Mouse (Mus musculus) megakaryocyte, embryonic 14.5 days (primary cell): Measurements from ENCODE around the gene Zgrf1.

Source experiments
- FLI1 ChIP-seq: IDR thresholded peaks from 2 replicates; pipeline ENCODE4 v1.6.1; 2012; ENCODE audit warnings: low read length, inconsistent platforms, mixed read lengths
- GATA1 ChIP-seq: IDR thresholded peaks from 3 replicates; pipeline ENCODE4 v1.6.1; 2012; ENCODE audit warnings: mixed read lengths, low read length, inconsistent platforms, borderline replicate concordance

DNA sequence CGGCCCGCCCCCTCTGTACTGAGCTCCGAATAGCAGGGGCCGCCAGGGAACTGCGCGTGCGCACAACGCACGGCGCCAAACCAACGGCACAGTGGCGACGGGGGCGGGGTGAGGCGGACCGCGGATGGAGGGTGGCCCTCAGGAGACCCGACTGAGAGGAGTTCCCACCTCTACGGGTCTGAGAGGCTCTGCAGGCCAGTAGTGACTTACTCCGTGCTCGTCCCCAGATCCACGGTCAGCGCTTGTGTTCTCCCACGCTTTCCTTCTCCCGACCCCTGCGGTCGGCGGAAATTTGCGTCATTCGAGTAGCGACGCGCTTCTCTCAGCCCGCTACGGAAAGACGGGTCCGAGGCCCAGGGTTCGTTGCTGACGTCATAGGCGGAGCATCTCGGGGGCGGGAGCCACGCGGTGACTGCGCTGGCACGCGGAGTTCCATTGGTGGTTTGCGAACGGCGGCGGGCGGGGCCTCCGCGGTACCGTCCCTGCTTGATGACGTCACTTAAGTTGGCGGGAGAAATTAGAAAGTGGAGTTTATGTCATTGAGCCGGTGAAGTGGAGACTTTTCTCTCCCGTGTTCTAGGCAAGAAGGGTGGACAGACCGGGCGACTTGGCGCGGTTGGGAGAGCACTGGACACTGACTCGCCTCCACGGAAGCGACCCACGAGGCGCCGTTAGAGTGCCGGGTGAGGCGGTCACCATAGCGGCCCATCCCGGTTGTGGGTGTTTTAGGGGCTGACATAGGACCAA, at the start of gene Zgrf1, which contains the start of gene Larp7:
- no peak for TF ChIP-seq GATA1
- no peak; the same call in 1 of the 2 replicates for TF ChIP-seq FLI1
